Mouse (Mus musculus) midbrain, embryonic 14.5 days (tissue): Measurements from ENCODE around the gene Sorbs1. TPM values are rescaled to one million over a fixed set of nuclear protein-coding genes. Genes with fewer than 3 reads are reported as not detected.

Experiments
- ATAC-seq: fragments of 200-750 bp; cut with Nextera tagmentation; 2 replicates; pipeline ENCODE4 v1.8.0; 2017; ENCODE audit warnings: moderate number of reproducible peaks, moderate library complexity; ENCODE audit not compliant: low FRiP score, low TSS enrichment
- DNase-seq: peaks from one replicate; pipeline ENCODE4 v3.0.0-alpha.2; 2015
- H3K27ac ChIP-seq: fragments of 300-500 bp; sonication (generic); replicated peaks from 2 replicates; pipeline ENCODE4 v1.5.1; 2014; ENCODE audit warnings: mild to moderate bottlenecking, low read depth, low read length, moderate library complexity
- H3K27me3 ChIP-seq: fragments of 300-500 bp; sonication (generic); 2 replicates; pipeline ENCODE4 v1.6.1; 2014; ENCODE audit warnings: low read length, control low read depth, mixed read lengths; ENCODE audit not compliant: control insufficient read depth, insufficient read depth
- H3K36me3 ChIP-seq: fragments of 300-500 bp; sonication (generic); 2 replicates; pipeline ENCODE4 v1.6.1; 2014; ENCODE audit warnings: low read length, control low read depth; ENCODE audit not compliant: control insufficient read depth, insufficient read depth
- H3K4me1 ChIP-seq: fragments of 300-500 bp; sonication (generic); 2 replicates; pipeline ENCODE4 v1.6.1; 2014; ENCODE audit warnings: mild to moderate bottlenecking, antibody characterized with exemption, low read length, control low read depth; ENCODE audit not compliant: control insufficient read depth, insufficient read depth
- H3K4me2 ChIP-seq: fragments of 300-500 bp; sonication (generic); 2 replicates; pipeline ENCODE4 v1.6.1; 2014; ENCODE audit warnings: mild to moderate bottlenecking, low read length, moderate library complexity
- H3K4me3 ChIP-seq: fragments of 300-500 bp; sonication (generic); replicated peaks from 2 replicates; pipeline ENCODE4 v1.5.1; 2014; ENCODE audit warnings: low read depth, low read length
- H3K9ac ChIP-seq: fragments of 300-500 bp; sonication (generic); replicated peaks from 2 replicates; pipeline ENCODE4 v1.6.1; 2014; ENCODE audit warnings: mild to moderate bottlenecking, low read length, moderate library complexity
- H3K9me3 ChIP-seq: fragments of 300-500 bp; sonication (generic); 2 replicates; pipeline ENCODE4 v1.6.1; 2016; ENCODE audit warnings: low read length, control low read depth, mixed read lengths; ENCODE audit not compliant: control insufficient read depth
- WGBS: fragments of 180-500 bp; shearing (Covaris S2); extraction: QIAGEN DNeasy Blood & Tissue Kit; methylation state at CpG from one replicate; pipeline ENCODE4 v1.1.7; 2014; 5-methylcytosine and 5-hydroxymethylcytosine counted together
- polyA plus RNA-seq: library from polyadenylated mRNA; unstranded; fragments of >200 nt; fragmentation: Nextera tagmentation; extraction: Ambion mirVana; gene quantifications from 2 replicates; pipeline ENCODE4 v1.2.1, GENCODE M21; 2014

Sorbs1 gene
- polyA plus RNA-seq, 1 experiment from 2014 or later = 87.9 TPM

- 96% methylated on average over 2 of the region's 2 CpGs for WGBS
- no peak overlapping the region for H3K4me2 ChIP-seq
Observed at GRCm38 (mm10) chr19:40452201-40452600, 61.4 kb downstream of the Sorbs1 start.

GRCm38 (mm10) chr19:40451307-40451706, 62.3 kb downstream of the Sorbs1 start:
- peaks cover 14% of the 10 kb centered on the region; the same call in 1 of the 2 replicates for H3K36me3 ChIP-seq
- no peaks in the 10 kb centered on the region for H3K9me3 ChIP-seq
- no peak overlapping the region for H3K9ac ChIP-seq
- H3K27me3 ChIP-seq = no peaks in the 10 kb centered on the region
- no peak overlapping the region for H3K4me2 ChIP-seq
- DNase-seq (no peak), ATAC-seq (no peak)
- H3K4me1 ChIP-seq = no peaks in the 10 kb centered on the region
- no peak overlapping the region for H3K4me3 ChIP-seq
- 93% methylated on average over 6 of the region's 6 CpGs for WGBS
- H3K27ac ChIP-seq = no peak overlapping the region

More at GRCm38 (mm10) chr19:40452201-40452600, 61.4 kb downstream of the Sorbs1 start:
- H3K4me3 ChIP-seq = no peak overlapping the region
- H3K9ac ChIP-seq = no peak overlapping the region
- DNase-seq = no peak
- no peaks in the 10 kb centered on the region for H3K27me3 ChIP-seq
- peaks cover 9% of the 10 kb centered on the region; the same call in 1 of the 2 replicates for H3K36me3 ChIP-seq
- H3K4me1 ChIP-seq = no peaks in the 10 kb centered on the region
- no peak for ATAC-seq
- H3K27ac ChIP-seq = no peak overlapping the region
- no peaks in the 10 kb centered on the region for H3K9me3 ChIP-seq

GRCm38 (mm10) chr19:40446525-40446924, 67.1 kb downstream of the Sorbs1 start:
- no peak for ATAC-seq

GRCm38 (mm10) chr19:40442377-40442776, 71.2 kb downstream of the Sorbs1 start:
- 85% methylated on average over 3 of the region's 3 CpGs for WGBS
- Histone ChIP-seq H3K4me3 (no peak overlapping the region), H3K4me2 (no peak overlapping the region), H3K27ac (no peak overlapping the region), H3K9ac (no peak overlapping the region), H3K27me3 (no peaks in the 10 kb centered on the region), H3K36me3 (peaks cover 7% of the 10 kb centered on the region; the same call in 1 of the 2 replicates), H3K9me3 (no peaks in the 10 kb centered on the region), H3K4me1 (0 out of 2 replicates have a peak, but pooled peaks cover 4% of the 10 kb centered on the region)
- ATAC-seq = no peak
- no peak for DNase-seq

More at GRCm38 (mm10) chr19:40446525-40446924, 67.1 kb downstream of the Sorbs1 start:
- Histone ChIP-seq H3K27me3 (no peaks in the 10 kb centered on the region), H3K9ac (no peak overlapping the region), H3K4me1 (no peaks in the 10 kb centered on the region), H3K4me2 (no peak overlapping the region), H3K4me3 (no peak overlapping the region), H3K27ac (no peak overlapping the region), H3K9me3 (no peaks in the 10 kb centered on the region), H3K36me3 (peaks cover 15% of the 10 kb centered on the region; the same call in 1 of the 2 replicates)
- DNase-seq = no peak
- 95% methylated on average over 9 of the region's 9 CpGs for WGBS

GRCm38 (mm10) chr19:40440951-40441350, 72.6 kb downstream of the Sorbs1 start:
- H3K27ac ChIP-seq = no peak overlapping the region
- DNase-seq (no peak), ATAC-seq (no peak)
- no peaks in the 10 kb centered on the region for H3K9me3 ChIP-seq
- H3K36me3 ChIP-seq = no peaks in the 10 kb centered on the region
- H3K4me2 ChIP-seq = no peak overlapping the region
- H3K9ac ChIP-seq = no peak overlapping the region
- H3K27me3 ChIP-seq = no peaks in the 10 kb centered on the region
- H3K4me3 ChIP-seq = no peak overlapping the region
- 0 out of 2 replicates have a peak, but pooled peaks cover 4% of the 10 kb centered on the region for H3K4me1 ChIP-seq
- WGBS = 87% methylated on average over 4 of the region's 4 CpGs

- DNase-seq = no peak
- ATAC-seq = no peak
- Histone ChIP-seq H3K36me3 (no peaks in the 10 kb centered on the region), H3K4me1 (peaks cover 11% of the 10 kb centered on the region), H3K27ac (no peak overlapping the region), H3K27me3 (no peaks in the 10 kb centered on the region), H3K4me2 (no peak overlapping the region), H3K9ac (no peak overlapping the region), H3K4me3 (no peak overlapping the region), H3K9me3 (no peaks in the 10 kb centered on the region)
- 90% methylated on average over 10 of the region's 10 CpGs for WGBS
Observed at GRCm38 (mm10) chr19:40438907-40439306, 74.7 kb downstream of the Sorbs1 start.

- H3K36me3 ChIP-seq = no peaks in the 10 kb centered on the region
- DNase-seq (peak; percentile 39), ATAC-seq (no peak)
- no peak overlapping the region for H3K9ac ChIP-seq
- H3K4me1 ChIP-seq = peaks cover 18% of the 10 kb centered on the region
- H3K9me3 ChIP-seq = no peaks in the 10 kb centered on the region
- no peak overlapping the region for H3K4me3 ChIP-seq
- H3K27ac ChIP-seq = peak overlapping the region; percentile 2; the same call in 1 of the 2 replicates
- WGBS = 65% methylated on average over 9 of the region's 9 CpGs
- no peaks in the 10 kb centered on the region for H3K27me3 ChIP-seq
- no peak overlapping the region for H3K4me2 ChIP-seq
Observed at GRCm38 (mm10) chr19:40437651-40438068, 75.9 kb downstream of the Sorbs1 start.

GRCm38 (mm10) chr19:40436465-40437200, 76.9 kb downstream of the Sorbs1 start:
- H3K4me3 ChIP-seq = no peak overlapping the region
- no peaks in the 10 kb centered on the region for H3K36me3 ChIP-seq
- no peak overlapping the region for H3K27ac ChIP-seq
- ATAC-seq (no peak), DNase-seq (peak; percentile 58)
- peaks cover 18% of the 10 kb centered on the region for H3K4me1 ChIP-seq
- 78% methylated on average over 12 of the region's 12 CpGs for WGBS
- H3K9ac ChIP-seq = no peak overlapping the region
- H3K27me3 ChIP-seq = no peaks in the 10 kb centered on the region
- H3K9me3 ChIP-seq = no peaks in the 10 kb centered on the region
- no peak overlapping the region for H3K4me2 ChIP-seq

- 98% methylated on average over 2 of the region's 2 CpGs for WGBS
- no peak overlapping the region for H3K9ac ChIP-seq
Observed at GRCm38 (mm10) chr19:40435797-40436196, 77.8 kb downstream of the Sorbs1 start.

More at GRCm38 (mm10) chr19:40435797-40436196, 77.8 kb downstream of the Sorbs1 start:
- ATAC-seq (no peak), DNase-seq (no peak)
- no peak overlapping the region for H3K4me3 ChIP-seq
- H3K27ac ChIP-seq = no peak overlapping the region
- no peaks in the 10 kb centered on the region for H3K36me3 ChIP-seq
- H3K4me1 ChIP-seq = peaks cover 18% of the 10 kb centered on the region
- no peaks in the 10 kb centered on the region for H3K27me3 ChIP-seq
- no peak overlapping the region for H3K4me2 ChIP-seq
- H3K9me3 ChIP-seq = no peaks in the 10 kb centered on the region
